Mouse (Mus musculus) stomach, postnatal 0 days (tissue): Measurements from ENCODE around the gene Atxn7l1. TPM values are rescaled to one million over a fixed set of nuclear protein-coding genes. Genes with fewer than 3 reads are reported as not detected.

Source experiments
- ATAC-seq: fragments of 200-750 bp; cut with Nextera tagmentation; 2 replicates; pipeline ENCODE4 v1.8.0; 2017; ENCODE audit not compliant: low FRiP score, low TSS enrichment
- DNase-seq: peaks from one replicate; pipeline ENCODE4 v3.0.0-alpha.2; 2016; ENCODE audit warnings: low spot score
- H3K27ac ChIP-seq: fragments of 300-500 bp; sonication (generic); replicated peaks from 2 replicates; pipeline ENCODE4 v1.5.1; 2014; ENCODE audit warnings: mild to moderate bottlenecking, control low read depth
- H3K27me3 ChIP-seq: fragments of 300-500 bp; sonication (generic); 2 replicates; pipeline ENCODE4 v1.6.1; 2014; ENCODE audit warnings: low read length; ENCODE audit not compliant: control insufficient read depth, insufficient read depth
- H3K36me3 ChIP-seq: fragments of 300-500 bp; sonication (generic); 2 replicates; pipeline ENCODE4 v1.6.1; 2014; ENCODE audit warnings: low read length, mixed read lengths; ENCODE audit not compliant: control insufficient read depth, insufficient read depth
- H3K4me1 ChIP-seq: fragments of 300-500 bp; sonication (generic); replicated peaks from 2 replicates; pipeline ENCODE4 v1.6.1; 2014; ENCODE audit warnings: antibody characterized with exemption; ENCODE audit not compliant: control insufficient read depth, insufficient read depth
- H3K4me2 ChIP-seq: fragments of 300-500 bp; sonication (generic); replicated peaks from 2 replicates; pipeline ENCODE4 v1.6.1; 2014; ENCODE audit warnings: low read depth, mild to moderate bottlenecking, control low read depth, moderate library complexity
- H3K4me3 ChIP-seq: fragments of 300-500 bp; sonication (generic); 2 replicates; pipeline ENCODE4 v1.5.1; 2014; ENCODE audit warnings: low read depth, low read length, control low read depth
- H3K9ac ChIP-seq: fragments of 300-500 bp; sonication (generic); 2 replicates; pipeline ENCODE4 v1.6.1; 2014; ENCODE audit warnings: mild to moderate bottlenecking, low read length, control low read depth, mixed read lengths
- H3K9me3 ChIP-seq: fragments of 300-500 bp; sonication (generic); 2 replicates; pipeline ENCODE4 v1.6.1; 2016; ENCODE audit warnings: low read length; ENCODE audit not compliant: control insufficient read depth
- CTCF ChIP-seq: IDR thresholded peaks from 2 replicates; pipeline ENCODE4 v1.5.1; 2016; ENCODE audit warnings: antibody characterized with exemption, low read depth, mild to moderate bottlenecking, moderate library complexity
- EP300 ChIP-seq: optimal IDR thresholded peaks from 2 replicates; pipeline ENCODE3; 2016; ENCODE audit warnings: antibody characterized with exemption
- WGBS: fragments of 180-500 bp; shearing (Covaris S2); extraction: QIAGEN DNeasy Blood & Tissue Kit; methylation state at CpG from one replicate; pipeline ENCODE4 v1.1.7; 2014; 5-methylcytosine and 5-hydroxymethylcytosine counted together
- polyA plus RNA-seq: library from polyadenylated mRNA; unstranded; fragments of >200 nt; fragmentation: Nextera tagmentation; extraction: Ambion mirVana; gene quantifications from 2 replicates; pipeline ENCODE4 v1.2.1, GENCODE M21; 2015

The Atxn7l1 gene
- polyA plus RNA-seq, 1 experiment from 2014 or later: 4.7 TPM

DNA sequence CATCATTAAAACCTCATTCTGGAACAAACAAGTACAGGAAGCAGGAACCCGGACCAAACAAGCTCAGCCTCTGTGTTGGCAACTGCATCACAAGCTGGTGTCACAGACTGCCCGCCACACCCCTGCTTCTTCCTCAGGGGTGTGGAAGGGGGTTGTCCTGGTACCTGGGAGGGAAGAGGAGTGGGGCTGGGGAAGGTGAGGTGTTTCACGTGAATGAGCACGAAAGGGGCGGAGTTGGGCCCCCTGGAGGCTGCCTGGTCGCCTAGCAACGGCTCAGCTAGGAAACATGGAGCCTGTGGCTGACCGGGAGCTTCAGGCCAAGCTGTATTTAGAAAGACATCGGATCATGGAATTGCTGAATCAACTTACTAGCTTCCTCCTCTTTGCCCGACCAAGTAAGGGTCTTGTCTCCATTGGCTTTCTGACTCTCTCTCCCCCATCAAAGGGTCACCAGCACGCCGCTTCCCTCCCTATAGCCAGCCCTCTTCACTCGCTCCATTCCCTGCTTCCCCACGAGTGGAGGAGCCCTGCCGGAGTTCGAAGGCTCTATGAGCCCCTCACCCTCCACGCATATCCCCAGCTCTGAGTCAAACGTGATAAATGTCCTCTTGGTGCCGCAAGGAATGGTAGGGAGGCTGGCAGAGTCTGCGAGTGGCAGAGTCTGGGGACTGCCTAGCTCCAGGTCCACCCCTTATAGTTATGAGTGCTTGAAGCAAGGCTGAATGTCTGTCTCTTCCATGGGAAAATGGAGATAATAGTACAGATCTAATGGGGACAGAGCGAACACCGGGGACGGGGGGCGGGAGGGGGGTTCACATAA is 247.5 kb downstream of the Atxn7l1 start, which contains the start of gene Efcab10:
TSS of gene Efcab10 (plus strand) at position 51 of the 820 bp plus-strand sequence.
- Histone ChIP-seq H3K27ac (no peak within 1 kb of the TSS), H3K9ac (no peak within 1 kb of the TSS), H3K4me2 (peak within 1 kb of the TSS; percentile 34), H3K9me3 (no peaks in the 10 kb centered on the region), H3K36me3 (no peaks in the 10 kb centered on the region), H3K4me1 (no peaks in the 10 kb centered on the region), H3K4me3 (no peak within 1 kb of the TSS), H3K27me3 (no peaks in the 10 kb centered on the region)
- TF ChIP-seq EP300 (no peak), CTCF (no peak)
- no peak for DNase-seq
- no peak for ATAC-seq
- 10% methylated on average over 24 of the region's 24 CpGs for WGBS

DNA sequence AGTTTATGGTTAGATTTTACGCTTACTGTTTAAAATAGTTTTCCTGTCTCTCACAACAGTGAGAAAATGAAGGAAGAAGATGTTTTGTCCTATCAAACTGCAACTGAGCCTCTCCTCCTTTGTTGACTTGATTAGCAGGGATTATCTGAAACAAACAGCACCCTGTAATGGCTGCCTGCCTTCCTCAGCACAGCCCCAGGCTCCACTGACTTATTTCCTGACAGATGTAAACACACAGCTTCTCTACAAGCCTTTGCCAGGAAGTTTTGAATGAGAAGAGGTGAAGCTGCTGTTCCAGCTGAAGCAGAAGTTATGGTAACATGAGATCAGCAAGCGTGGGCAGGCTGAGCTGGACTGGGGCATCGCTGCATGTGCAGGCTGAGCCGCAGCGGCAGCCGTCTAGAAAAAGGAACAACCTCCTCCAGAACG is 255.8 kb downstream of the Atxn7l1 start:
- no peak overlapping the region for H3K4me3 ChIP-seq
- no peak overlapping the region for H3K27ac ChIP-seq
- no peaks in the 10 kb centered on the region for H3K9me3 ChIP-seq
- H3K9ac ChIP-seq: no peak overlapping the region
- H3K36me3 ChIP-seq: no peaks in the 10 kb centered on the region
- no peak for ATAC-seq
- no peak overlapping the region for H3K4me2 ChIP-seq
- no peaks in the 10 kb centered on the region for H3K4me1 ChIP-seq
- H3K27me3 ChIP-seq: no peaks in the 10 kb centered on the region
- TF ChIP-seq EP300: no peak
- no peak for TF ChIP-seq CTCF
- DNase-seq: no peak
- 18% methylated on average over 7 of the region's 7 CpGs for WGBS

DNA sequence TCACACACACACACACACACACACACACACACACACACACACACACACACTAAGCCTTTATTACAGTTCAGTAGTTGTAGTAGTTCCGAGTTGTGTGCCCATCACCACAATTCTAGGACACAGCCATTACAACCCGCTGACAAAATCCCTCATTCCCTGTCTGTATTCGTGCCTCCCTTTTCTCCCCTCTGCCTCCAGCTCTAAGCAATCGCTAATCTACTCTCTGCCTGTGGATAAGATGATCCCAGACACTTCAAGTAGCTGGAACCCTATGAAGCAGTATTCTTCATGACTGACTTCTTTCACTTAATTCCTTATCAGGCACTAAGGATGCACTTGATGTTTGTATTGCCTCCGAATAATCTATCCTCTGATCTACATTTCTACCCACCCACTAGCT is 257.5 kb downstream of the Atxn7l1 start:
- DNase-seq: no peak
- Histone ChIP-seq H3K9ac (no peak overlapping the region), H3K9me3 (no peaks in the 10 kb centered on the region), H3K4me3 (no peak overlapping the region), H3K27me3 (no peaks in the 10 kb centered on the region), H3K36me3 (no peaks in the 10 kb centered on the region), H3K4me1 (no peaks in the 10 kb centered on the region), H3K27ac (no peak overlapping the region), H3K4me2 (no peak overlapping the region)
- TF ChIP-seq CTCF (no peak), EP300 (no peak)
- ATAC-seq: no peak
- WGBS: 72% methylated on average over 5 of the region's 5 CpGs

DNA sequence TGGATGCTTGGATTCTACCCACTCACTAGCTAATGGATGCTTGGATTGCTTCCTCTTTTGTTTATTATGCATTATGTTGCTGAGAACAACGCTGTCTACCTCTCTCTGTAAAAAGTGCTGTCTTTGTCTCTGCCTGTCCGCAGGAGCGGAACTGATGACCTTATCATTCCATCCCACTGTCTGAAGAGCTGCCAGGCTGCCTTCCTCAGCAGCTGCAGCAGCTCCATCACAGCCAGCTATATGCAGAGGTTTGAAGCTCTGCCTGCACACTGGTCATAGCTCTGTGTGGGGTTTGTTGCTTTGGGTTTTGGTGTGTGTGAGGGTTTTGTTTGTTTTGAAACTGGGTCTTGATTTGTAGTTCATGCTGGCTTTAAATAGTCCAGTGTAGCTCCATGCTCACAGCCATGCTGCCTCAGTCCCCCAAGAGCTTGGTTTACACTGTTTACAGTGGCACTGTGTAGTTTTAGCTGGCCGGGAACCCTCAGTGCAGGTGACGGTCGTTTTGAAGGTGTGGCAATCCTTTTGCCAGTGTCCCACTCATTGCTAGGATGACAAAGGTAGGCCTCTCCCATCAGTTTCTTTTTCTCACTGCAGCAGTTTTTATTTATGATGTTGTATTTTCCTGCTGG is 258.0 kb downstream of the Atxn7l1 start:
- ATAC-seq (no peak), DNase-seq (no peak)
- no peak overlapping the region for H3K27ac ChIP-seq

DNA sequence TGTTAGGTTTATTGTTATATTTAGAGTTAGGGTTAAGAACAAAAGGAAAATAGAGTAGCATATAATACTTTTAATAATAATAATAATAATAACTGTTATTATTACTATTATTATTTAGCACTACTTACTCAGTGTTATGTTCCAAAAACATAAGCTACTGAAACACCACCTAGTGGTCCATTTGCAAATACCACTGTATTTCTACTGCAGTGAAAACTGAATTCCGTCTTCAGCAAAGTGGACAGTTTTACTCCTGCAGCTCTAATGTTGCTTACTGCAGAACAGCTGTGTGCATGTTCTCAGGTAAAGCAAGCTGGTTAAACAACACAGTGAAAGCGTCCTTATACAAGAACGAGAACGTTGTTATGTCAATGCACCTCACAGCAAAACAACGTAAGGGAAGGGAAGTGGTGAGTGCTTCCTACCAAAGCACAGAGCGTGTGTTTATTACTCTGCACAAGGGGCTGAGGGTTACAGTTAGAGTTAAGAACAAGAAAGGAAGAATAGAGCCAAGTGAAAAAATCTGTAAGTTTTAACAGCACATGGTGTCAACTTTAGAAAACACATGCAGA is 264.2 kb downstream of the Atxn7l1 start:
- Histone ChIP-seq H3K4me2 (no peak overlapping the region), H3K9me3 (no peaks in the 10 kb centered on the region), H3K27ac (no peak overlapping the region), H3K9ac (no peak overlapping the region), H3K4me1 (no peaks in the 10 kb centered on the region), H3K36me3 (no peaks in the 10 kb centered on the region), H3K4me3 (no peak overlapping the region), H3K27me3 (no peaks in the 10 kb centered on the region)
- WGBS: 46% methylated on average over 6 of the region's 6 CpGs
- no peak for ATAC-seq
- DNase-seq: no peak
- peak; percentile 66 for TF ChIP-seq CTCF
- TF ChIP-seq EP300: no peak

More for the DNA sequence above, 258.0 kb downstream of the Atxn7l1 start:
- TF ChIP-seq CTCF: no peak
- TF ChIP-seq EP300: no peak
- H3K4me1 ChIP-seq: no peaks in the 10 kb centered on the region
- 40% methylated on average over 6 of the region's 6 CpGs for WGBS
- H3K9ac ChIP-seq: no peak overlapping the region
- H3K4me3 ChIP-seq: no peak overlapping the region
- H3K27me3 ChIP-seq: no peaks in the 10 kb centered on the region
- H3K36me3 ChIP-seq: no peaks in the 10 kb centered on the region
- no peaks in the 10 kb centered on the region for H3K9me3 ChIP-seq
- no peak overlapping the region for H3K4me2 ChIP-seq

Other genes starting within 250 kb of the Atxn7l1 start
- gene Sypl, start 193.8 kb upstream of the Atxn7l1 start, polyA plus RNA-seq: 172 and 177 TPM in 2 replicates
- gene Cdhr3, start 54.8 kb upstream of the Atxn7l1 start, polyA plus RNA-seq: 0.05 and 0.07 TPM in 2 replicates
- gene Efcab10, start 247.2 kb downstream of the Atxn7l1 start, polyA plus RNA-seq: 0.21 TPM in 1 of 2 replicates, not detected in the other